ENCODE assay signal across 8 mouse cellular contexts in genomic region chr16:33379219-33379943, GRCm38 (mm10). TPM values are rescaled to one million over a fixed set of nuclear protein-coding genes. Genes with fewer than 3 reads are reported as not detected.
DNase-seq lines count a peak whose midpoint lies in the region; ATAC-seq and TF ChIP-seq lines count a peak whose summit lies in the region.

No protein-coding gene starts in this region.

- H3K27ac ChIP-seq in left cerebral cortex, adult 2 months: peak overlapping the region; percentile 95
- peak overlapping the region; percentile 98; the same call in 1 of the 2 replicates for H3K27ac ChIP-seq in embryonic facial prominence, embryonic 10.5 days (replicated peaks)
- peak overlapping the region; percentile 89; the same call in 1 of the 2 replicates for H3K27ac ChIP-seq in kidney, adult 2 months (ENCODE audit: insufficient read depth, low read depth, low read length)
- H3K27ac ChIP-seq in midbrain, embryonic 15.5 days: peak overlapping the region; percentile 90

- H3K4me3 ChIP-seq in left cerebral cortex, adult 2 months: peak overlapping the region; percentile 86; the same call in 1 of the 2 replicates
- H3K4me3 ChIP-seq in embryonic facial prominence, embryonic 10.5 days: peak overlapping the region; percentile 95
- peak overlapping the region; percentile 96; the same call in 1 of the 2 replicates for H3K4me3 ChIP-seq in kidney, adult 2 months (ENCODE audit: insufficient read depth, low read depth, low read length)
- peak overlapping the region; percentile 58 for H3K4me3 ChIP-seq in midbrain, embryonic 15.5 days

- peak; percentile 8 for TF ChIP-seq CTCF in left cerebral cortex, adult 2 months (IDR thresholded peaks at IDR 0.05)
- TF ChIP-seq CTCF in kidney, adult 2 months (conservative IDR thresholded peaks at IDR 0.05; ENCODE audit: insufficient read depth, insufficient read length, low read depth, low read length): no peak

- intact Hi-C loops in left cerebral cortex, adult 2 months (cut with DNase I): no loop called here
- intact Hi-C loops in left cerebral cortex, postnatal 36 days (cut with DNase I): no loop called here

- peaks cover 16% of the 10 kb centered on the region for H3K4me1 ChIP-seq in embryonic facial prominence, embryonic 10.5 days
- peaks cover 10% of the 10 kb centered on the region; the same call in 1 of the 2 replicates for H3K4me1 ChIP-seq in kidney, adult 2 months (ENCODE audit: control insufficient read depth, insufficient read depth, low read length)
- H3K4me1 ChIP-seq in midbrain, embryonic 15.5 days: peaks cover 27% of the 10 kb centered on the region

- H3K4me2 ChIP-seq in midbrain, embryonic 15.5 days: peak overlapping the region; percentile 85

- peaks cover 6% of the 10 kb centered on the region; the same call in 1 of the 2 replicates for H3K36me3 ChIP-seq in embryonic facial prominence, embryonic 10.5 days (replicated peaks)
- H3K36me3 ChIP-seq in kidney, adult 2 months (ENCODE audit: control insufficient read depth, insufficient read depth, low read length): no peaks in the 10 kb centered on the region
- H3K36me3 ChIP-seq in midbrain, embryonic 15.5 days (replicated peaks): no peaks in the 10 kb centered on the region

- peak overlapping the region; percentile 98; the same call in 1 of the 2 replicates for H3K9ac ChIP-seq in midbrain, embryonic 15.5 days

- no peaks in the 10 kb centered on the region for H3K27me3 ChIP-seq in embryonic facial prominence, embryonic 10.5 days (replicated peaks; ENCODE audit: low read depth, poor library complexity, severe bottlenecking)
- no peaks in the 10 kb centered on the region for H3K27me3 ChIP-seq in kidney, adult 2 months (replicated peaks; ENCODE audit: control insufficient read depth, insufficient read depth, low read length)
- H3K27me3 ChIP-seq in midbrain, embryonic 15.5 days (replicated peaks): no peaks in the 10 kb centered on the region

- no peaks in the 10 kb centered on the region for H3K9me3 ChIP-seq in embryonic facial prominence, embryonic 10.5 days
- no peaks in the 10 kb centered on the region for H3K9me3 ChIP-seq in midbrain, embryonic 15.5 days

- WGBS in embryonic facial prominence, embryonic 10.5 days: 76% methylated on average over 6 of the region's 6 CpGs
- WGBS in kidney, adult 2 months: 25% methylated on average over 6 of the region's 6 CpGs
- WGBS in midbrain, embryonic 15.5 days: 25% methylated on average over 6 of the region's 6 CpGs

- no peak for DNase-seq in left cerebral cortex, adult 2 months (ENCODE audit: extremely low spot score in 1 of 2, low spot score in 2 of 2)
- DNase-seq in left cerebral cortex, postnatal 36 days (ENCODE audit: low spot score in 2 of 2): no peak
- no peak for DNase-seq in embryonic facial prominence, embryonic 10.5 days (ENCODE audit: low spot score)
- DNase-seq in kidney, adult 2 months: peak; percentile 60
- no peak for DNase-seq in right cerebral cortex, postnatal 14 days
- no peak for DNase-seq in left cerebral cortex, adult 8-10 months (ENCODE audit: low spot score in 2 of 2)

- no peak for ATAC-seq in midbrain, embryonic 15.5 days (replicated peaks)
- no peak for ATAC-seq in monocyte, adult 5-6 weeks (replicated peaks; ENCODE audit: insufficient number of reproducible peaks, low FRiP score, low TSS enrichment, poor library complexity, severe bottlenecking)

- no peak for TF ChIP-seq POLR2A in kidney, adult 2 months (IDR thresholded peaks at IDR 0.05; ENCODE audit: low read depth, low read length)

RNA-seq across cellular contexts. Expression of gene Zfp148, which starts 1.3 kb away (rescaled TPM):
- 100 to 1,000 TPM; 171 to 179 TPM for total RNA-seq in left cerebral cortex, adult 2 months (2021)
- 100 to 1,000 TPM; 159 TPM for total RNA-seq in left cerebral cortex, postnatal 36 days (2021)
- polyA plus RNA-seq in embryonic facial prominence, embryonic 10.5 days (2016; fragmentation: Nextera tagmentation; extraction: Ambion mirVana): 47.6 and 51.8 TPM in 2 replicates
- polyA plus RNA-seq in kidney, adult 2 months (2012; rRNA removed): 8.7 and 9.8 TPM in 2 replicates
- polyA plus RNA-seq in midbrain, embryonic 15.5 days (2015; fragmentation: Nextera tagmentation; extraction: Ambion mirVana): 50.2 and 54.2 TPM in 2 replicates
- 32.5 to 44.3 TPM (median 37.2 TPM) in 3 replicates for total RNA-seq in monocyte, adult 5-6 weeks (2017)
- total RNA-seq in left cerebral cortex, adult 8-10 months (2022): 100 to 1,000 TPM; 160 to 197 (median 184) TPM
